Comparison of ENCODE assay signal across 8 mouse cellular contexts in genomic region chr13:109547700-109548099, GRCm38 (mm10).
A peak's percentile ranks its signal among the peaks of the same experiment; 100 is the strongest.
DNase-seq lines count a peak whose midpoint lies in the region; ATAC-seq lines count a peak whose summit lies in the region.

No protein-coding gene starts in this region.

- 35% methylated on average over 6 of the region's 6 CpGs for WGBS in limb, embryonic 11.5 days

- peak; percentile 98 for DNase-seq in 416B (ENCODE audit: low read depth)
- DNase-seq in adrenal gland, adult 18-20 months (ENCODE audit: low spot score in 2 of 2): peak; percentile 57 to 65
- DNase-seq in embryo, embryonic 11 days: peak; percentile 91
- peak; percentile 45 to 81 for DNase-seq in gastrocnemius, postnatal 4 days (ENCODE audit: low spot score in 2 of 2)
- peak; percentile 90 for DNase-seq in kidney, adult 9 months
- DNase-seq in limb, embryonic 11.5 days (ENCODE audit: low spot score): peak; percentile 89
- DNase-seq in natural killer cell, adult 2 months (ENCODE audit: low spot score in 2 of 2): peak; percentile 54 to 76
- peak; percentile 89 for DNase-seq in splenic B cell, adult 2 months (ENCODE audit: low read depth, low spot score)

- no peak overlapping the region for H3K4me3 ChIP-seq in limb, embryonic 11.5 days (ENCODE audit: low read depth, low read length)

- no peak overlapping the region for H3K27ac ChIP-seq in limb, embryonic 11.5 days (replicated peaks; ENCODE audit: low read depth, low read length)

- H3K4me1 ChIP-seq in limb, embryonic 11.5 days (ENCODE audit: control insufficient read depth, insufficient read depth, low read length): no peaks in the 10 kb centered on the region

- 0 out of 2 replicates have a peak, but pooled peaks have one; percentile 57 for ATAC-seq in limb, embryonic 11.5 days (ENCODE audit: insufficient number of reproducible peaks, low FRiP score, low TSS enrichment, low read depth)

- H3K9ac ChIP-seq in limb, embryonic 11.5 days (ENCODE audit: low read length): no peak overlapping the region

- H3K4me2 ChIP-seq in limb, embryonic 11.5 days (ENCODE audit: low read depth, severe bottlenecking): no peak overlapping the region

- no peaks in the 10 kb centered on the region for H3K27me3 ChIP-seq in limb, embryonic 11.5 days (ENCODE audit: control insufficient read depth, insufficient read depth, low read length)
- no peaks in the 10 kb centered on the region for H3K27me3 ChIP-seq in splenic B cell, adult 2 months (ENCODE audit: control insufficient read depth, insufficient read depth, low read length, poor library complexity, severe bottlenecking)

- H3K9me3 ChIP-seq in limb, embryonic 11.5 days (ENCODE audit: control insufficient read depth, low read length): no peaks in the 10 kb centered on the region

- H3K36me3 ChIP-seq in limb, embryonic 11.5 days (ENCODE audit: control insufficient read depth, insufficient read depth, low read length): no peaks in the 10 kb centered on the region
- H3K36me3 ChIP-seq in splenic B cell, adult 2 months (ENCODE audit: control insufficient read depth, insufficient read depth, low read length, poor library complexity, severe bottlenecking): no peaks in the 10 kb centered on the region; the same call in 1 of the 2 replicates
